Mouse (Mus musculus) gastrocnemius, postnatal 14 days (tissue): ENCODE results near the gene Dalrd3. TPM values are rescaled to one million over a fixed set of nuclear protein-coding genes. Genes with fewer than 3 reads are reported as not detected.
"Not testable (repeated sequence)": the region's sequence is repeated elsewhere in the genome, so short reads cannot be mapped to it uniquely, and the experiment has no call there.

Experiments used
- DNase-seq: peaks from one replicate; pipeline ENCODE4 v3.0.0; 2021; ENCODE audit warnings: mixed read lengths
- intact Hi-C: fragments of 180-260 bp; cut with DNase I; formaldehyde crosslinking; loops from one replicate; pipeline ENCODE4 v1.15.1; 2025; ENCODE audit warnings: low total_unique reads
- microRNA-seq, 2 experiments: library from miRNA; unstranded; fragments of <30 nt; microRNA quantifications; one replicate each; pipeline ENCODE4 v1.2.0; 2021
- total RNA-seq, 2 experiments: library from RNA; stranded (reverse); gene quantifications; 2 replicates each; pipeline ENCODE4 v1.2.3; 2021

Dalrd3 gene
- total RNA-seq, 2 experiments from 2014 or later, result 7.0 to 7.9 TPM

DNA sequence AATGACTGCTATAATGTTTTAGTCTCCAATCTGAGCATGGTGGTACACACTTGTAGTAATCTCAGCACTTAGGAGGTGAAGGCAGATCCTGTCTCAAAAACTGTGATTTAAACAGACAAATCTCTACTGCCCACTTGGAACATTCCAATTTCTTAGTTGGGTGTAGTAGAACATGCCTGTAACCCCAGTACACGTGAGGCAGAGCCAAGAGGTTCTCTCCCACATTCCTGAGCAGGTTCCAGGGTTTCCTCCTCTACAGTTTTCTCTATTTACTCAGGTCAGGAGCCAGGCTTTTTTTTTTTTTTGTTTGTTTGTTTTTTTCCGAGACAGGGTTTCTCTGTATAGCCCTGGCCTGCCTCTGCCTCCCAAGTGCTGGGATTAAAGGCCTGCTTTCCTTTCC lies 30.3 kb downstream of the Dalrd3 start:
- intact Hi-C loops, result no loop called here
- no peak for DNase-seq

DNA sequence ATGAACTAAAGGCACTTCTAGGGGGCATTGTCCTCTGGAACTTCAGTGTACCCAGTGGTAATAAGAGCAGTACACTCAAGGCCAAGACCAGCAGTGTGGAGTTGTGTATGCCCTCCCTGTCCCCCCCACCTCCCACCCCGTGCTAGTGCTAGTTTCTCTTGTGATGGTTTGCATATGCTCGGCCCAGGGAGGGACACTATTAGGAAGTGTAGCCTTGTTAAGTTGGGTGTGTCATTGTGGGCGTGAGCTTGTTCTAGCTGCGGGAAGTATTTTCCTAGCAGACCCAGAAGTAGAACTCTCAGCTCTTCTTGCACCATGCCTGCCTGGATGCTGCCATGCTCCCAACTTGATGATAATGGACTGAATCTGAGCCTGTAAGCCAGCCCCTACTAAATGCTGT lies 32.3 kb downstream of the Dalrd3 start:
- DNase-seq, result no peak
- intact Hi-C loops, result no loop called here

GRCm38 (mm10) chr9:108607929-108608328 lies 38.2 kb downstream of the Dalrd3 start:
- DNase-seq, intact Hi-C loops: not testable (repeated sequence)

- no peak for DNase-seq
- intact Hi-C loops, result no loop called here
These were observed 39.2 kb downstream of the Dalrd3 start for GRCm38 (mm10) chr9:108608889-108609288.

DNA sequence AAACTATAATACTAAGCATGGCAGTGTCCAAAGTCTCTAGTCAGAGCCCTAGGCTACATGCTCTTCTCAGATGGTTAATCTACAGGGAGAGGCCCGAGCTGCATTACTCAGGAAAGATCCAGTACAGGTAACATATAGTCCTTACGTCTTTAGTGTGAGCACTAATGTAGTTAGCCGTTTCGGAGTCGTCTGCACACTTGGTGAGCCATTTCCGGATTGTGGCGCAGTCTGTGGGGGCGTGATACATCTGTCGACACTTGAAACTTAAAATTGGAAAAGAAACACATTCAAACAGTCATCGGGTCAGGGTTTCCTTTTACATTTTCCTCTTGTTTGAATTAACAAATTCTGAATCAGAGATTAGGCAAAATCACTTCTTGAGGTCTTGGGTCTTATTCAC lies 41.8 kb downstream of the Dalrd3 start:
- DNase-seq, result no peak
- intact Hi-C loops, result no loop called here

GRCm38 (mm10) chr9:108617301-108617700 lies 47.6 kb downstream of the Dalrd3 start:
- intact Hi-C loops, result no loop called here
- DNase-seq, result no peak

Small RNA genes lying within 50 kb of the gene (microRNA-seq; reads per million reads assigned to microRNA genes)
- gene Gm24083 (0 reads per million in 2 experiments), gene Mir191 (0 reads per million in 2 experiments), gene Mir425 (496 to 959 reads per million in 2 experiments)

Other genes with a start within 250 kb of the Dalrd3 start
- 10 to 100 TPM; 86.5 to 98.0 TPM for gene Gpx1, start 231.0 kb upstream of the Dalrd3 start, total RNA-seq
- gene Usp4, start 222.0 kb upstream of the Dalrd3 start, total RNA-seq, result 10 to 100 TPM; 56.6 to 62.4 TPM
- gene 1700102P08Rik, start 177.1 kb upstream of the Dalrd3 start, total RNA-seq, result under 1 TPM; 0.31 to 0.42 TPM
- gene Ccdc36, start 141.4 kb upstream of the Dalrd3 start, total RNA-seq, result under 1 TPM in 1 of 2 experiments, not detected in 1; 0.16 TPM
- not detected for gene BC048562, start 133.4 kb upstream of the Dalrd3 start, total RNA-seq
- gene Ccdc71, start 109.4 kb upstream of the Dalrd3 start, total RNA-seq, result 10 to 100 TPM; 15.6 to 17.5 TPM
- 1 to 10 TPM; 4.1 to 4.6 TPM for gene Klhdc8b, start 108.3 kb upstream of the Dalrd3 start, total RNA-seq
- 100 to 1,000 TPM; 118 to 125 TPM for gene Lamb2, start 90.2 kb upstream of the Dalrd3 start, total RNA-seq
- 10 to 100 TPM; 85.9 to 92.0 TPM for gene Usp19, start 79.3 kb upstream of the Dalrd3 start, total RNA-seq
- gene Qars, start 62.2 kb upstream of the Dalrd3 start, total RNA-seq, result 10 to 100 TPM; 65.9 to 72.6 TPM
- 10 to 100 TPM; 58.8 to 59.5 TPM for gene Qrich1, start 53.1 kb upstream of the Dalrd3 start, total RNA-seq
- 10 to 100 TPM; 50.6 to 55.4 TPM for gene Impdh2, start 9.6 kb upstream of the Dalrd3 start, total RNA-seq
- gene Ndufaf3, start 2.5 kb upstream of the Dalrd3 start, total RNA-seq, result 10 to 100 TPM; 30.0 to 32.9 TPM
- gene Wdr6, start 8.9 kb downstream of the Dalrd3 start, total RNA-seq, result 10 to 100 TPM in 1 of 2 experiments, 1 to 10 TPM in 1; 6.9 to 10.4 TPM
- gene P4htm, start 27.8 kb downstream of the Dalrd3 start, total RNA-seq, result 1 to 10 TPM; 4.0 to 4.1 TPM
- gene Arih2, start 79.5 kb downstream of the Dalrd3 start, total RNA-seq, result 10 to 100 TPM; 49.0 to 53.4 TPM
- gene Slc25a20, start 92.2 kb downstream of the Dalrd3 start, total RNA-seq, result 10 to 100 TPM; 59.0 to 84.8 TPM
- gene Prkar2a, start 119.4 kb downstream of the Dalrd3 start, total RNA-seq, result 100 to 1,000 TPM in 1 of 2 experiments, 10 to 100 TPM in 1; 92.4 to 112 TPM
- gene Ip6k2, start 213.9 kb downstream of the Dalrd3 start, total RNA-seq, result 10 to 100 TPM; 24.3 to 24.4 TPM
- 1 to 10 TPM; 3.5 to 4.5 TPM for gene Nckipsd, start 238.5 kb downstream of the Dalrd3 start, total RNA-seq